Mouse (Mus musculus) liver, embryonic 16.5 days (tissue): ENCODE results near the gene Abhd14a. TPM values are rescaled to one million over a fixed set of nuclear protein-coding genes. Genes with fewer than 3 reads are reported as not detected.

Experiments
- ATAC-seq: fragments of 200-750 bp; cut with Nextera tagmentation; 2 replicates; pipeline ENCODE4 v1.8.0; 2017; ENCODE audit warnings: low read depth, mild to moderate bottlenecking, moderate number of reproducible peaks, moderate library complexity
- H3K27ac ChIP-seq: fragments of 300-500 bp; sonication (generic); 2 replicates; pipeline ENCODE4 v1.5.1; 2014; ENCODE audit warnings: mild to moderate bottlenecking, low read length
- H3K27me3 ChIP-seq: fragments of 300-500 bp; sonication (generic); 2 replicates; pipeline ENCODE4 v1.6.1; 2014; ENCODE audit warnings: low read depth, low read length, mixed read lengths; ENCODE audit not compliant: control insufficient read depth, insufficient read depth
- H3K36me3 ChIP-seq: fragments of 300-500 bp; sonication (generic); 2 replicates; pipeline ENCODE4 v1.6.1; 2014; ENCODE audit warnings: mild to moderate bottlenecking; ENCODE audit not compliant: control insufficient read depth, insufficient read depth
- H3K4me1 ChIP-seq: fragments of 300-500 bp; sonication (generic); 2 replicates; pipeline ENCODE4 v1.6.1; 2014; ENCODE audit warnings: low read depth, low read length, mixed read lengths; ENCODE audit not compliant: control insufficient read depth
- H3K4me2 ChIP-seq: fragments of 300-500 bp; sonication (generic); 2 replicates; pipeline ENCODE4 v1.6.1; 2014; ENCODE audit warnings: low read depth, low read length, mixed read lengths
- H3K4me3 ChIP-seq: fragments of 300-500 bp; sonication (generic); 2 replicates; pipeline ENCODE4 v1.5.1; 2014; ENCODE audit warnings: low read depth, mild to moderate bottlenecking, low read length
- H3K9ac ChIP-seq: fragments of 300-500 bp; sonication (generic); 2 replicates; pipeline ENCODE4 v1.6.1; 2014; ENCODE audit warnings: low read depth, low read length
- H3K9me3 ChIP-seq: fragments of 300-500 bp; sonication (generic); replicated peaks from 2 replicates; pipeline ENCODE4 v1.6.1; 2016; ENCODE audit warnings: low read length; ENCODE audit not compliant: control insufficient read depth
- WGBS: fragments of 180-500 bp; shearing (Covaris S2); extraction: QIAGEN DNeasy Blood & Tissue Kit; methylation state at CpG from one replicate; pipeline ENCODE4 v1.1.7; 2014; ENCODE audit not compliant: insufficient replicate concordance; 5-methylcytosine and 5-hydroxymethylcytosine counted together
- polyA plus RNA-seq: library from polyadenylated mRNA; unstranded; fragments of >200 nt; fragmentation: Nextera tagmentation; extraction: Ambion mirVana; gene quantifications from 2 replicates; pipeline ENCODE4 v1.2.1, GENCODE M21; 2015

Abhd14a gene
- polyA plus RNA-seq, 1 experiment from 2014 or later: 18.8 TPM

DNA sequence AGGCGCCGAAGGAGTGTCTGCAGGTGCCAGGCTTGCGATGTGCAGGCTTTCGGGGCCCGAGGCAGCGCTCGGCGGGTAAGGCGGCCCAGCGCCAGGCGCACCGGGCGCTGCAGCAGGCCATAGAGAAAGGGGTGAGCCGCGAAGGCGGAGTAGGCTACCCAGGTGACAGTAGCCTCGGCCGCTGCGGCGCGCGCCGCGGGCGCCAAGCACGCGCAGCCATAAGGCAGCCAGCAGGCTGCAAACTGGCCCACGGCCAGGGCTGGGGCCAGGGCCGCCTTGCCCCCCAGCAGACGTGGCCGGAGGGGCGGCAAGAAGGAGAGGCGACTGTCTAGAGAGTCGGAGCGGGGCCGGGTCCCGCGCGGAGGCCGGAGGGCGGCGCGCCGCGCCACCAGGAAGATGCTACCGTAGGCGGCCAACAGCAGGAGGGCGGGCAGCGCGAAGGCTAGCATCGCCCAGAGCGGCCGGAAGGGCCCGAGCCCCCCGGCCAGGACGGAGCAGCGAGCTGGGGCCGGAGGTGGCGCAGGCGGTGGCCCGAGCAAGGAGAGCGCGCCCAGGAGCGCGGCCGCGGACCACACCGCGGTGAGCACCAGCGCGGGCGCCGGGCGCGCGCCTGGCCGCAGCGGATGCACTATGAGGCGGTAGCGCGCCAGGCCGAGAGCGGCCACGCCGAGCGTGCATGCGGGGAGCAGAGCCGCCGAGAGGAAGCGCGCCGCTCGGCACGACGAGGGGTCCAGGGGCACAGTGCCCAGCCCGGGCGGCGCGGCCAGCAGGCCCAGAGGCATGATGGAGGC, 17.5 kb upstream of the Abhd14a start:
- H3K4me1 ChIP-seq: no peaks in the 10 kb centered on the region; the same call in none of the 2 replicates
- 3% methylated on average over 96 of the region's 99 CpGs for WGBS

GRCm38 (mm10) chr9:106463122-106464063, 15.9 kb upstream of the Abhd14a start:
- Histone ChIP-seq H3K27me3 (peaks cover 31% of the 10 kb centered on the region), H3K36me3 (no peaks in the 10 kb centered on the region)

More for the DNA sequence above, 17.5 kb upstream of the Abhd14a start:
- Histone ChIP-seq H3K4me3 (peak overlapping the region; percentile 53), H3K27me3 (peaks cover 31% of the 10 kb centered on the region), H3K9ac (no peak overlapping the region; the same call in 1 of the 2 replicates), H3K4me2 (peak overlapping the region; percentile 71), H3K9me3 (no peaks in the 10 kb centered on the region), H3K36me3 (no peaks in the 10 kb centered on the region), H3K27ac (no peak overlapping the region)
- 0 out of 2 replicates have a peak, but pooled peaks have one; percentile 19 for ATAC-seq

GRCm38 (mm10) chr9:106462430-106462800, 14.9 kb upstream of the Abhd14a start:
- no peak overlapping the region for H3K9ac ChIP-seq
- no peak overlapping the region for H3K4me2 ChIP-seq
- H3K36me3 ChIP-seq: no peaks in the 10 kb centered on the region
- H3K27me3 ChIP-seq: peaks cover 31% of the 10 kb centered on the region
- H3K9me3 ChIP-seq: no peaks in the 10 kb centered on the region
- H3K4me1 ChIP-seq: no peaks in the 10 kb centered on the region; the same call in none of the 2 replicates
- WGBS: 86% methylated on average over 12 of the region's 12 CpGs
- no peak overlapping the region for H3K4me3 ChIP-seq
- no peak for ATAC-seq
- no peak overlapping the region for H3K27ac ChIP-seq

More at GRCm38 (mm10) chr9:106463122-106464063, 15.9 kb upstream of the Abhd14a start:
- no peak overlapping the region for H3K4me2 ChIP-seq
- H3K27ac ChIP-seq: no peak overlapping the region
- WGBS: 71% methylated on average over 21 of the region's 21 CpGs
- no peaks in the 10 kb centered on the region for H3K9me3 ChIP-seq
- H3K4me3 ChIP-seq: no peak overlapping the region
- H3K4me1 ChIP-seq: no peaks in the 10 kb centered on the region; the same call in none of the 2 replicates
- H3K9ac ChIP-seq: no peak overlapping the region
- ATAC-seq: no peak

- ATAC-seq: no peak
- Histone ChIP-seq H3K9ac (no peak overlapping the region), H3K4me2 (no peak overlapping the region), H3K27me3 (peaks cover 31% of the 10 kb centered on the region), H3K4me1 (no peaks in the 10 kb centered on the region; the same call in none of the 2 replicates), H3K36me3 (no peaks in the 10 kb centered on the region), H3K9me3 (no peaks in the 10 kb centered on the region), H3K27ac (no peak overlapping the region), H3K4me3 (no peak overlapping the region)
- WGBS: 73% methylated on average over 16 of the region's 16 CpGs
These were observed 14.4 kb upstream of the Abhd14a start for GRCm38 (mm10) chr9:106461641-106462429.

DNA sequence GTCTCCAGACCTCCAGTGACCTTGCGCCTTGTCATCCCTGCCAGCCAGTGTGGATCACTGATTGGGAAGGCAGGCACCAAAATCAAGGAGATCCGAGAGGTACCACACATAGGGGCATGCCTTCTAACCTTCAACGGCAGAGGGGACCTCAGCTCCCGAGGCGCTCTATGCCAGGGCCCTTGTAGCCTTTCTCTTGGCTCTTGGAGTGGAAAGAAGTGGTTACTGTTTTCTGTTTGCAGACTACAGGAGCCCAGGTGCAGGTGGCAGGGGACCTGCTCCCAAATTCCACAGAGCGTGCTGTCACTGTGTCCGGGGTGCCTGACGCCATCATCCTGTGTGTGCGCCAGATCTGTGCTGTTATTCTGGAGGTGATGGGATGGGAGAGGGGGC, 13.5 kb upstream of the Abhd14a start:
- no peak overlapping the region for H3K9ac ChIP-seq

GRCm38 (mm10) chr9:106460401-106461025, 13.0 kb upstream of the Abhd14a start:
- H3K4me3 ChIP-seq: no peak overlapping the region
- WGBS: 73% methylated on average over 18 of the region's 18 CpGs

More for the DNA sequence above, 13.5 kb upstream of the Abhd14a start:
- no peak overlapping the region for H3K27ac ChIP-seq
- no peak for ATAC-seq
- 76% methylated on average over 9 of the region's 9 CpGs for WGBS
- no peaks in the 10 kb centered on the region for H3K9me3 ChIP-seq
- H3K4me2 ChIP-seq: no peak overlapping the region
- H3K27me3 ChIP-seq: peaks cover 28% of the 10 kb centered on the region
- H3K4me3 ChIP-seq: no peak overlapping the region
- no peaks in the 10 kb centered on the region for H3K36me3 ChIP-seq
- no peaks in the 10 kb centered on the region; the same call in none of the 2 replicates for H3K4me1 ChIP-seq

DNA sequence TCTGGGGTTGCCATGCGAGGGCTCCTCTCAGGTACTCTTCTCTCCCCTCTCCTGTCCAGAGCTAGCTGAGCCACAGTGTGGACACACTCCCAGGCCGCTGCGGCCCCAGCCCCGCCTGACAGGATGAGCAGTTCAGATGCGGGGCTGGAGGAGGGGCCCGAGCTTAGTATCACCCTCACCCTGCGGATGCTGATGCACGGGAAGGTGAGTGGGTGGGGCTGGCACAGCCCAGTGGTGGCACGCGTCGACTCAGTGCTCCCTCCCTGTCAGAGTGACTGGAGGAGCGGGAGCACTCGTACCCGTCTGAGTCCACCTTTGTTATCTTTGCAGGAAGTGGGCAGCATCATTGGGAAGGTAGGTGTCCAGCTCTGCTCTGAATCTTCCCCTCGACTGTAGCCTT, 12.5 kb upstream of the Abhd14a start:
- 68% methylated on average over 15 of the region's 15 CpGs for WGBS
- no peak for ATAC-seq
- Histone ChIP-seq H3K36me3 (no peaks in the 10 kb centered on the region), H3K9me3 (no peaks in the 10 kb centered on the region), H3K4me3 (no peak overlapping the region), H3K27me3 (peaks cover 23% of the 10 kb centered on the region), H3K4me1 (peaks cover under 1% of the 10 kb centered on the region; the same call in 1 of the 2 replicates), H3K27ac (no peak overlapping the region), H3K9ac (no peak overlapping the region), H3K4me2 (no peak overlapping the region)

More at GRCm38 (mm10) chr9:106460401-106461025, 13.0 kb upstream of the Abhd14a start:
- Histone ChIP-seq H3K4me1 (no peaks in the 10 kb centered on the region; the same call in none of the 2 replicates), H3K27me3 (peaks cover 23% of the 10 kb centered on the region), H3K27ac (no peak overlapping the region), H3K4me2 (no peak overlapping the region), H3K9me3 (no peaks in the 10 kb centered on the region), H3K36me3 (no peaks in the 10 kb centered on the region), H3K9ac (no peak overlapping the region)
- ATAC-seq: no peak

GRCm38 (mm10) chr9:106457920-106458319, 10.4 kb upstream of the Abhd14a start:
- Histone ChIP-seq H3K4me1 (peaks cover 14% of the 10 kb centered on the region), H3K27me3 (peaks cover 25% of the 10 kb centered on the region), H3K9me3 (no peaks in the 10 kb centered on the region), H3K4me2 (no peak overlapping the region), H3K36me3 (no peaks in the 10 kb centered on the region), H3K9ac (no peak overlapping the region), H3K4me3 (no peak overlapping the region), H3K27ac (no peak overlapping the region)
- whole genome bisulfite sequencing: 67% methylated on average over 5 of the region's 5 CpGs
- no peak for ATAC-seq
